Mouse (Mus musculus): ENCODE data around the gene Gsta2. TPM values are rescaled to one million over a fixed set of nuclear protein-coding genes. Genes with fewer than 3 reads are reported as not detected.
"Not testable (repeated sequence)": the region's sequence is repeated elsewhere in the genome, so short reads cannot be mapped to it uniquely, and the experiment has no call there.

Gsta2 gene
- polyA plus RNA-seq, 1 experiment from 2014 or later = not detected

DNA sequence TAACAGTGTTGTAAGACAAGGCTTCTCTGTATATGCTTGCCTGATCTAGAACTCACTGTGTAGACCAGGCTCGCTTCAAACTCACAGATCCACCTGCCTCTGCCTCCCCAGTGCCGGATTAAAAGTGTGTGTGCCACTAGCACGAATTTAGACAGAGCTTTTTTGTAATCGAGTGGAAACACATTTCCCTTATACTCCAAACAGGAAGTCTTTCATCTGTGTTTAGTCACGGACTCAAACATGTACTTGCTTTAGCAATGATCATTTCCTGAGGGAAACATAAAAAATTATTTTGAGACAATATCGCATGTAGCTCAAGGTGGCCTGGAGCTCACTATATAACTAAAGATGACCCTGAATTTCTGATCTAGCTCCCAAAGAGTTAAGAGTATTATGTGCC lies 7.8 kb upstream of the Gsta2 start:
- Histone ChIP-seq H3K9me3 (replicated peaks) (no peaks in the 10 kb centered on the region), H3K27me3 (no peaks in the 10 kb centered on the region), H3K9ac (no peak overlapping the region), H3K36me3 (no peaks in the 10 kb centered on the region), H3K27ac (no peak overlapping the region), H3K4me1 (no peaks in the 10 kb centered on the region), H3K4me2 (replicated peaks) (no peak overlapping the region), H3K4me3 (no peak overlapping the region)
- ATAC-seq (ENCODE audit: low FRiP score) = no peak
- 81% methylated on average over 6 of the region's 6 CpGs for WGBS

DNA sequence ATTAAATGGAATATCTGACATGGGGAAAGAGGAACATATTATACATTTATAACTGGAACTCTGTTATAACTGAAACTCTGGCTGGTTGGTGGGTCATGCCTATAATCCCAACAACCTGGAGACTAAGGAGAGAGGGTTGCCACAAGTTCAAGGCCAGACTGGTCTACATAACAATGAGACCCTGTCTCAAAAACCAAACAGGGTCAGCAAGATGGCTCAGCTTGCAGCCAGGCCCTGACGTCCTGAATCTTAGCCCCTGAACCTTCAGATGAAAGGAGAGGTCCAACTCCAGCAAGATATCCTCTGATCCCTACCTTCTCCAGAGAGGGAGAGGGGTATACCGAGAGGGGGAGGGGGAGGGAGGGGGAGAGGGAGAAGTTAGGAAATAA lies 4.9 kb upstream of the Gsta2 start:
- Histone ChIP-seq H3K4me3 (no peak overlapping the region), H3K27me3 (no peaks in the 10 kb centered on the region), H3K9ac (no peak overlapping the region), H3K4me2 (replicated peaks) (no peak overlapping the region), H3K9me3 (replicated peaks) (no peaks in the 10 kb centered on the region), H3K27ac (no peak overlapping the region), H3K36me3 (no peaks in the 10 kb centered on the region), H3K4me1 (no peaks in the 10 kb centered on the region)
- WGBS = 38% methylated on average over 2 of the region's 2 CpGs
- no peak for ATAC-seq (ENCODE audit: low FRiP score)

DNA sequence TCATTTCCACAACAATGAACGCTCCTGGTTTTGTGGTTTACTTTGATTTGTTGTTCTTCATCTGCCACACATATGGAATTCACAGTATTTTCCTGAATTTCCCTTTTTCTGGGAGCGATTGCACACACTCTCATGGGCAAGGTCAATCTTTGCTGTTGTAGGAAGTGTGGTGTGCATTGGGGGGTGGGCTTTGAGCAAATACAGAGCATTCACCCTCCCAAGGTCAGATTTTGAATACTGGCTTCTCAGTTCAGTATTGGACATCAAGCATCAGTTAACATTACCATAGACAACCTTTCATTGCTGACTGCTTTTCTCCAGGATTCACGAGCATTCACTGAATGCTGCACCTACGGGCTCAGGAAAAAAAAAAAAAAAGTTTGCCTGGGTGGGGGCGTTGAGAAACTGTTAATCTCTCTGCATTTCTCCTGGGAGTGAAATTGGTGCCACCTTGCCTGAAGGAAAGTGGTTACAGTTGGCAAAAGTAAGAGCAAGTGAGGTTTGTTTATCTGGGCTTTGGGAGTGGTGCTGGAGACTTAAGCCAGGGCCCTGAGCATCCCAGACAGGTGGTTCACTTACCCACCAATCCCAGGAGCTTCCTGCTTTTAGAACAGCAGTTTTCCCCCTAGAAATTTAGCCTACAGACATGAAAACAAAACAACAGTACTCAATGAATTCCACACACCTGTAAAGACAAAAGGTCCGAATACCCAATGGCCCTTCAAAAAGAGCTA lies 4.3 kb upstream of the Gsta2 start:
- Histone ChIP-seq H3K36me3 (no peaks in the 10 kb centered on the region), H3K4me2 (replicated peaks) (no peak overlapping the region), H3K27ac (no peak overlapping the region), H3K4me3 (no peak overlapping the region), H3K4me1 (no peaks in the 10 kb centered on the region), H3K9ac (no peak overlapping the region), H3K9me3 (replicated peaks) (no peaks in the 10 kb centered on the region), H3K27me3 (no peaks in the 10 kb centered on the region)
- WGBS = 73% methylated on average over 6 of the region's 6 CpGs
- ATAC-seq (ENCODE audit: low FRiP score) = no peak

DNA sequence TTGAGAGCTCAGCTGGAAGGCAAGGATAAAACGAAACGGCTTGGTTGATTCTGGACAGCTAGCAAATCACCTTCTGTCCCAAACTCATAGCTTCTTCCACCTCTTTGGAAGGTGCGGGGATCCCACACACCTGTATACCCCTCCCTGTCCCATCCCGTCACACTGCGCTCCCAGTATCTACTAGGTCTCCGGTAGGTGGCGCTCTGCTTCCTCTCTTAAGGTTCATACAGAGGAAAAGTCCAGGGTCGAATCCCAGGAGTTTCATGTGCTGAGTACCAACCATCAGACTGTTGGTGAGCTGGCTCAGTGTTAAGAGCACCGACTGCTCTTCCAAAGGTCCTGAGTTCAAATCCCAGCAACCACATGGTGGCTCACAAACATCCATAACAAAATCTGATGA lies 2.5 kb upstream of the Gsta2 start:
- Histone ChIP-seq H3K36me3 (no peaks in the 10 kb centered on the region), H3K4me3 (no peak overlapping the region), H3K4me1 (no peaks in the 10 kb centered on the region), H3K4me2 (replicated peaks) (no peak overlapping the region), H3K9me3 (replicated peaks) (no peaks in the 10 kb centered on the region), H3K27me3 (no peaks in the 10 kb centered on the region), H3K9ac (no peak overlapping the region), H3K27ac (no peak overlapping the region)
- peak; percentile 73; the same call in 1 of the 2 replicates for ATAC-seq (ENCODE audit: low FRiP score)
- WGBS = 18% methylated on average over 9 of the region's 9 CpGs

DNA sequence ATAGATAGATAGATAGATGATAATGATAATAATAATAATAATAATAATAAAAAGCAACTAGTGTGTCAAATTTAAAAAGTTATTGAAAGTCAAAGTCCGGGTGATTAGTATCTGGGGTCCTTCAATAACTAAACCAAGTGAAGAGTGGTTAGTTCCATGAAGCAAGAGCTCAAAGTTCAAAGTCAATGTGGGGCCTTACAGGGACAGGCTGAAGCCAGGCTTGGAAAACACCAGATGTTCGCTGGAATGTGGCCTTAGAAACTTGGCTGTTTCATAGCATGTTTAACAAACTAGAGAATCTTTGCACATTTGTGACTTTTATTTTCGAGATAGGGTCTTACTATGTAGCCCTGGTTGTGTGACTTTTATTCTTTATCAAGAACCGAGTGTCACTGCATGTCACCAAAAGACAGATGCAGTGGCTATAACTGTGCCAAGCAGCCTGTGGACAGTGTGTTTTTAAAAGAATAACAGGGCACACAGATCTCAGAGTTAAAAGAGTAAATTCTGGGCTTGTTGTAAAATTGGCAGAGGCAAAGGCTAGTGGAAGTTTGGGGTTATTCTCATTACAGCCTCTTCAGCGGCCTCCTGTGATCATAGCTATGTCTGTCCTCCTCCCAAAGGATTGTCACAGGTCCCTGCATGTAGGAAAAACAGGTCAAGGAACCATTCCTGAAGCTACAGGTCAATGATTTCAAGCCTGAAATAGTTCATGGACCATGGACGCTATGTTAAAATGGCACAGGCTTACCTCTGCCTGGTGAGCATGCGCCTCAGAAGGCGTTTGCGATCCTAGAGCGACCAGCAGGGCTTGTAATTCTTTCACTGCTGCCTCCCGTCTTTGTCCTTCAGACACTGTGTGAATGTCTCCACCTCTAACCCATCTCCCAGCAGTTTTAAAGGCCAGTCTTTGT lies 666 bp downstream of the Gsta2 start:
- H3K36me3 ChIP-seq = no peaks in the 10 kb centered on the region
- H3K4me3 ChIP-seq = no peak overlapping the region
- H3K9me3 ChIP-seq (replicated peaks) = no peaks in the 10 kb centered on the region
- H3K27ac ChIP-seq = no peak overlapping the region
- no peak overlapping the region for H3K4me2 ChIP-seq (replicated peaks)
- H3K4me1 ChIP-seq = no peaks in the 10 kb centered on the region
- no peak overlapping the region for H3K9ac ChIP-seq
- WGBS = 82% methylated on average over 11 of the region's 11 CpGs
- ATAC-seq (ENCODE audit: low FRiP score) = no peak
- H3K27me3 ChIP-seq = no peaks in the 10 kb centered on the region

DNA sequence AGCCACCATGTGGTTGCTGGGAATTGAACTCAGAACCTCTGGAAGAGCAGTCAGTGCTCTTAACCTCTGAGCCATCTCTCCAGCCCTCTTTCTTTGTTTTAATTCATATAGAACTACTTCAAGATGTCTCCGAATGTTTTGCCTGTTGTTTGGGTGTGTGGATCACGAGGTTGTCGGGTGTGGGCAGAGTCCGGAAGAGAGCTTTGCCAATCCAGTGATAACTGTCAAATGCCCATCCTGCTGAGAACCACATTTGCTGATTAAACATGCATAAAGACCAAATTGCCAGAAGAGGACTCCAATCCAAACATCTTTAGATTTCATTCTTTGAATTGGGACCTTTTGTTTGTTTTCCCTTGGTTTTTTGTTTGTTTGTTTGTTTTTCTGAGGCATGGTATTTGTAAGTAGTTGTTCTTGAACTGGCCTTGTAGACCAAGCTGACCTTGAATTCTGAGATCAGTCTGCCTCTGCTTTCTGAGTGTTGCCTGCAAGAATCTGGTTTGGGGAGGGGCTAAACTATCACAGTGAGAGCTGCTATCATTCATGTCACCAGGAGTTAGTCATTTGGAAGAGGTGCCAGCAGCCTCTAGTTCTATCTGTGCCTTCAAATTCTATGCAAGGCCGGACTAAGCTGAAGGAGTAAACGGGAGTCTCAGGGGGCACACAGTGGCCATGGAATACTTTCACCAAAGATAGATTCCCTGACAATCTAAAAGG lies 3.9 kb downstream of the Gsta2 start:
- Histone ChIP-seq H3K9ac (no peak overlapping the region), H3K36me3 (no peaks in the 10 kb centered on the region), H3K27me3 (no peaks in the 10 kb centered on the region), H3K9me3 (replicated peaks) (no peaks in the 10 kb centered on the region), H3K4me2 (replicated peaks) (no peak overlapping the region), H3K4me3 (no peak overlapping the region), H3K27ac (no peak overlapping the region), H3K4me1 (no peaks in the 10 kb centered on the region)
- ATAC-seq (ENCODE audit: low FRiP score) = no peak
- 86% methylated on average over 6 of the region's 6 CpGs for WGBS

DNA sequence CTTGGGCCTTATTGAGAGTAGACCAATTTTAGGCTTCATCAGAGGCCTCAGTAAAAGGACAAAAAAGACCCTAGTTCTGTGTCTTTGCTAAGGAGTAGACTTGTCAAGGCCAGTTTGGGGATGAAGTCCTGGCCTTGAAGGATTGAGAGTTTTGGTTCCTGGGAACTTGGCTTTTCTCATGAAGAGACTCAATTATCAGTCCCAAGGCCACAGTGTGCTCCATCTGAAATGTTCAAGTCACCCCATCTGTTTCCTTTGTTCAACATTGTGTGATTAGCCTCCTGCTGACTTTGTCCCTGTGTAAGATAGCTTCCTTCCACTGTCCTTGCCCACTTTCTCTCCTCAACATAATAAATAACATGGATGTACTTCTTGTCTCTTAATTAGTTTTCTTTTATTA lies 5.6 kb downstream of the Gsta2 start:
- H3K4me2 ChIP-seq (replicated peaks); H3K4me1 ChIP-seq; H3K27me3 ChIP-seq; H3K4me3 ChIP-seq; H3K27ac ChIP-seq; H3K9ac ChIP-seq; H3K9me3 ChIP-seq (replicated peaks); ATAC-seq (ENCODE audit: low FRiP score); H3K36me3 ChIP-seq: not testable (repeated sequence)

DNA sequence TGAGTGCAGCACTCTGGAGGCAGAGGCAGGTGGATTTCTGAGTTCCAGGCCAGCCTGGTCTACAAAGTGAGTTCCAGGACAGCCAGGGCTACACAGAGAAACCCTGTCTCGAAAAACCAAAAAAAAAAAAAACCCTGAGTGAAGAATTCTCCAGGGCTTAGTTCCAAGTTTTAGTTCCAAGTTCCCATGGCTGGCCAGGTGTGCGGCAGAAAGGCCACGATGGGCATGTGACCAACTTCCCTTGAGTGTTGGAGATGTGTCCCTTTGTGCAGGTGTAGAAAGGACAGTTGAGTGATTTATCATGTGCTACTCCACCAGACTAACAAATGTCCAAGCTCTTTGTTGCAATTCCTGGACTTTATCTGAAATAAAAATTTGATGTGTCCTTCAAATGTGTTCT lies 6.4 kb downstream of the Gsta2 start:
- H3K9ac ChIP-seq; H3K27me3 ChIP-seq; H3K36me3 ChIP-seq; H3K27ac ChIP-seq; H3K4me1 ChIP-seq; H3K4me2 ChIP-seq (replicated peaks); ATAC-seq (ENCODE audit: low FRiP score); H3K4me3 ChIP-seq; H3K9me3 ChIP-seq (replicated peaks): not testable (repeated sequence)
- 85% methylated on average over 3 of the region's 3 CpGs for WGBS

DNA sequence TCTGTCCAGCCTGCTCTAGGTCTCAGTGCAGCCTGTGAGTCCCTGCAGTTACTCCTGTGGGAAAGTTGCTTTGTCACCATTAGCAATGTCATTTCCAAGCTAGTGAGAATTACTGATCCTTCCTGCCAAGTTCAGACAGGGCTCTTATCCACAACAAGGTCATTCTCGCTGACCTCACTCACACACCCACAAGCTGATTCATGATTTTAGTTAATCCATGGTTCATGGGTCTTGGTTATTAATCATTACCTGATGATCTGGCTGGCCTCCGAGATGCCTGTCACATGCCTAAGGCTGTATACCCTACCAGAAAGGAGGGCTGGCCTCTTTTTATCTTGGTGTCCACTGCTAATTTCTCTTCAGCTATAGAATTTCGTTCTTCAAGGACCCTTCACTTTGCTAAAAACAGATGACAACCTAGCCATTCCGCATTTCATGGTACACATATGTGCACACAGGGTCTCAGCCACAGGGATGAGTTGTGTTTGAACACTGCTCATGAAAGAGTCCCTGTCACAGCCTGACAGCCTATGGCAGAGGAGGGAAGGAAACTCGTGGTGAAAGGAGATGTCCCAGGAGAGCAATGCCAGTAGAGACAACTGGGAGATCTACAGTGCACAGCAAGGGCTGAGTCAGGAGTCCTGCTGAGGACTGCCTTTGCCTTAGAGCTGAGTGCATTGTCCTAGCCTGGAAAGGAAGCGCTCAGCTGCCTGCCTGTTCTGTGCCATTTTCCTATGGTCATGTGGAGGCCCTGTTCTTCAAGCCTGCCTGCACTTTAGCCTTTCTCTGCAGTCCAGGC lies 7.2 kb downstream of the Gsta2 start:
- WGBS = 73% methylated on average over 6 of the region's 6 CpGs
- not testable (repeated sequence) for ATAC-seq (ENCODE audit: low FRiP score)

DNA sequence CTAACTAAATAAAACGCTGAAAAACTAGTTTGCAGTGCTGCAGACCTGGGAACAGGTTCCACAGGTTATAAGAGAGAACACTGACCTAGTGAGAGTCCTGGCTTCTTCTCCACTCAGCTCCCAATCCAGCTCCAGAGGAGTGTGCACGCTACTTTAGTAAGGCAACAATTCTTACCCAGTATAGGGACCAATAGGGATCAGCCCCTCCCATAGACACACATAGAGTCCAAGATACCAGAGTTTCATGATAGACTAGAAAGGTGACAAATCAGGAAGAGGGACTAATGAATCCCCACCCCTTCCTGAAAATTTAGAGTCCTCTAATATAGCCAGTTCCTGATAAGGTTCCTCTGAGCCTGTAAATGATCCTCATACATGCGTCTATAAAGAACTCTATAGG lies 8.6 kb downstream of the Gsta2 start:
- H3K4me2 ChIP-seq (replicated peaks) = no peak overlapping the region
- no peaks in the 10 kb centered on the region for H3K36me3 ChIP-seq
- no peak overlapping the region for H3K27ac ChIP-seq
- no peaks in the 10 kb centered on the region for H3K4me1 ChIP-seq
- no peaks in the 10 kb centered on the region for H3K9me3 ChIP-seq (replicated peaks)
- H3K4me3 ChIP-seq = no peak overlapping the region
- 69% methylated on average over 3 of the region's 3 CpGs for WGBS
- ATAC-seq (ENCODE audit: low FRiP score) = no peak
- no peak overlapping the region for H3K9ac ChIP-seq
- no peaks in the 10 kb centered on the region for H3K27me3 ChIP-seq

More for the DNA sequence above, 7.2 kb downstream of the Gsta2 start:
- H3K27ac ChIP-seq; H3K9ac ChIP-seq; H3K4me3 ChIP-seq; H3K4me2 ChIP-seq (replicated peaks); H3K36me3 ChIP-seq; H3K9me3 ChIP-seq (replicated peaks); H3K4me1 ChIP-seq; H3K27me3 ChIP-seq: not testable (repeated sequence)

DNA sequence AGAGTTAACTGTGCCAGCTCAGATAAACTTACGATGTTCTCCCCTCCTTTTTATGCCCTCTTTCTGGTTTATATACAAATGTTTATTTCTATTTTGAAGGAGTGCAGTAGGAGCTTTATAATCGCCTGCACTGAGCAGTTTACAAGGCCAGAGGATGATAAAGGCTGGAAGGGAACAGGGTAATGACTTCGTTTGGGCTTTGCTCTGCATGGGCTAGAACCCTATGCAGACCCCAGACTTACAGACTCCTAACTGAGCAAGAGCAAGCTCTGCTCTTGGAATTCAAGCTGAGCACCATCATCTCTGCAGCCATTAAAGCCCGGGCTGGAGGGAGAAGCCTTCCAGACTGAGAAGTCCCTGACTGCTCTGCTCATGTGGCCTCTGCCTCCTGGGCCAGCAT lies 10.4 kb downstream of the Gsta2 start:
- not testable (repeated sequence) for H3K4me1 ChIP-seq; H3K9me3 ChIP-seq (replicated peaks); H3K27me3 ChIP-seq; H3K9ac ChIP-seq; H3K27ac ChIP-seq; H3K36me3 ChIP-seq; H3K4me2 ChIP-seq (replicated peaks); ATAC-seq (ENCODE audit: low FRiP score); H3K4me3 ChIP-seq
- 74% methylated on average over 4 of the region's 4 CpGs for WGBS

DNA sequence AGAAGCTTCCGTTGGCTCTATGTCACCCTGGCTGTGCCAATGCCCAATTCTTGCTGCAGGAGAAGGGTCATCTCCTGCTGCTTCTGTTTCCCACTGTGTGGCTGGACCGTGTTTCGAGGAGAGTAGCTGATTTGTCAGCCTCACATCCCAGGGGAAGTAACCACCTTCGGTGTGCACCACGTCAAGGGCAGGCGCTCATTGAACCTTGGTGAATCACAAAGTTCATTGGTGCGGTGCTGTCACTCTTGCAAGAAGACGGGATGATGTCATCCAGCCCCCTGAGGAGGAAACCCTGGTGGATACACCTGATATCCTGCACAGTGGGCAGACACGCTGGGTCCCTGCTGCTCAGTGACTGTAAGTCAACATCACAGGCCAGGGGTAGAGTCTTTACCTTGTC lies 12.5 kb downstream of the Gsta2 start:
- not testable (repeated sequence) for H3K27ac ChIP-seq; H3K4me3 ChIP-seq; H3K9ac ChIP-seq; H3K27me3 ChIP-seq; ATAC-seq (ENCODE audit: low FRiP score); H3K9me3 ChIP-seq (replicated peaks); H3K36me3 ChIP-seq; H3K4me1 ChIP-seq; H3K4me2 ChIP-seq (replicated peaks)
- 86% methylated on average over 9 of the region's 9 CpGs for WGBS

All from hindbrain, embryonic 12.5 days (tissue).